Mouse (Mus musculus): ENCODE data around the gene Klhl24.
A peak's percentile ranks its signal among the peaks of the same experiment; 100 is the strongest.

Klhl24 gene

GRCm38 (mm10) chr16:20140772-20141531, 43.6 kb downstream of the Klhl24 start, which contains the start of gene Yeats2:
Gene Yeats2 (plus strand): TSS chr16:20141063.
- peak; percentile 66 for DNase-seq (ENCODE audit: extremely low spot score, low read depth, low spot score)

- DNase-seq (ENCODE audit: extremely low spot score, low read depth, low spot score) = no peak
Measured at GRCm38 (mm10) chr16:20144568-20144967, 47.2 kb downstream of the Klhl24 start.

GRCm38 (mm10) chr16:20151991-20152390, 54.6 kb downstream of the Klhl24 start:
- DNase-seq (ENCODE audit: extremely low spot score, low read depth, low spot score) = no peak

GRCm38 (mm10) chr16:20153742-20154141, 56.4 kb downstream of the Klhl24 start:
- DNase-seq (ENCODE audit: extremely low spot score, low read depth, low spot score) = no peak

- DNase-seq (ENCODE audit: extremely low spot score, low read depth, low spot score) = no peak
Measured at GRCm38 (mm10) chr16:20160130-20160529, 62.8 kb downstream of the Klhl24 start.

GRCm38 (mm10) chr16:20169071-20169470, 71.7 kb downstream of the Klhl24 start:
- no peak for DNase-seq (ENCODE audit: extremely low spot score, low read depth, low spot score)

GRCm38 (mm10) chr16:20169471-20170106, 72.2 kb downstream of the Klhl24 start:
- no peak for DNase-seq (ENCODE audit: extremely low spot score, low read depth, low spot score)
